Comparison of ENCODE assay signal across 8 mouse cellular contexts in genomic region chr16:34700165-34700827, GRCm38 (mm10). TPM values are rescaled to one million over a fixed set of nuclear protein-coding genes. Genes with fewer than 3 reads are reported as not detected.
DNase-seq lines count a peak whose midpoint lies in the region; ATAC-seq and TF ChIP-seq lines count a peak whose summit lies in the region.

No protein-coding gene starts in this region.

- H3K36me3 ChIP-seq in C2C12 (ENCODE audit: control insufficient read depth, insufficient read depth), result peaks cover 30% of the 10 kb centered on the region
- peaks cover 48% of the 10 kb centered on the region for H3K36me3 ChIP-seq in heart, embryonic 13.5 days
- H3K36me3 ChIP-seq in kidney, embryonic 16.5 days (ENCODE audit: insufficient read depth, low read length), result peaks cover 12% of the 10 kb centered on the region; the same call in 1 of the 2 replicates
- H3K36me3 ChIP-seq in stomach, embryonic 14.5 days (ENCODE audit: control insufficient read depth, insufficient read depth, low read length), result peaks cover 20% of the 10 kb centered on the region; the same call in 1 of the 2 replicates

- no peak for ATAC-seq in heart, embryonic 13.5 days (ENCODE audit: extremely low read depth, insufficient number of reproducible peaks, low FRiP score, low TSS enrichment)
- ATAC-seq in kidney, embryonic 16.5 days (ENCODE audit: low FRiP score, low TSS enrichment), result peak; percentile 54
- ATAC-seq in stomach, embryonic 14.5 days (ENCODE audit: insufficient number of reproducible peaks, insufficient read depth, low FRiP score, low read depth), result peak; percentile 72

- peak; percentile 36 for TF ChIP-seq CTCF in C2C12 (IDR thresholded peaks at IDR 0.05; ENCODE audit: control insufficient read depth, insufficient read depth, insufficient read length)
- TF ChIP-seq CTCF in brain, embryonic 14.5 days (IDR thresholded peaks at IDR 0.05; ENCODE audit: borderline replicate concordance, extremely low read depth, insufficient read depth, insufficient read length), result peak; percentile 81; the same call in 1 of the 2 replicates

- H3K79me3 ChIP-seq in C2C12 (ENCODE audit: low read depth), result no peaks in the 10 kb centered on the region

- H3K9ac ChIP-seq in heart, embryonic 13.5 days, result 0 out of 2 replicates have a peak overlapping the region, but pooled peaks have one; percentile 58
- H3K9ac ChIP-seq in kidney, embryonic 16.5 days (replicated peaks; ENCODE audit: low read length), result no peak overlapping the region
- no peak overlapping the region for H3K9ac ChIP-seq in stomach, embryonic 14.5 days (replicated peaks; ENCODE audit: low read depth, low read length)

- TF ChIP-seq POLR2A in brain, embryonic 14.5 days (IDR thresholded peaks at IDR 0.05; ENCODE audit: borderline replicate concordance, extremely low read depth, insufficient read depth, insufficient read length, poor library complexity, severe bottlenecking), result no peak

- H3K4me3 ChIP-seq in C2C12 (ENCODE audit: insufficient read depth, poor library complexity, severe bottlenecking), result no peak overlapping the region
- no peak overlapping the region for H3K4me3 ChIP-seq in heart, embryonic 13.5 days
- H3K4me3 ChIP-seq in kidney, embryonic 16.5 days (ENCODE audit: low read length), result no peak overlapping the region
- H3K4me3 ChIP-seq in stomach, embryonic 14.5 days (ENCODE audit: low read depth, low read length), result no peak overlapping the region

- no peaks in the 10 kb centered on the region for H3K9me3 ChIP-seq in heart, embryonic 13.5 days
- H3K9me3 ChIP-seq in kidney, embryonic 16.5 days (ENCODE audit: low read length), result no peaks in the 10 kb centered on the region
- no peaks in the 10 kb centered on the region for H3K9me3 ChIP-seq in stomach, embryonic 14.5 days (ENCODE audit: control insufficient read depth, low read depth, low read length)

- peak; percentile 93 for DNase-seq in brain, embryonic 14.5 days (ENCODE audit: low read depth)
- peak; percentile 70 for DNase-seq in fibroblast of lung, adult 2 months (ENCODE audit: low read depth)
- peak; percentile 58 for DNase-seq in liver
- peak; percentile 73 for DNase-seq in naive thymus-derived CD4-positive, alpha-beta T cell, adult 2 months (ENCODE audit: low read depth)

- WGBS in heart, embryonic 13.5 days, result 16% methylated on average over 7 of the region's 7 CpGs
- 20% methylated on average over 7 of the region's 7 CpGs for WGBS in kidney, embryonic 16.5 days
- WGBS in stomach, embryonic 14.5 days, result 16% methylated on average over 7 of the region's 7 CpGs

- H3K27me3 ChIP-seq in C2C12 (ENCODE audit: control insufficient read depth, insufficient read depth, insufficient read length), result no peaks in the 10 kb centered on the region
- H3K27me3 ChIP-seq in heart, embryonic 13.5 days (replicated peaks), result no peaks in the 10 kb centered on the region
- H3K27me3 ChIP-seq in kidney, embryonic 16.5 days (ENCODE audit: insufficient read depth, low read length), result no peaks in the 10 kb centered on the region
- no peaks in the 10 kb centered on the region for H3K27me3 ChIP-seq in stomach, embryonic 14.5 days (ENCODE audit: control insufficient read depth, insufficient read depth, low read length)

- H3K27ac ChIP-seq in heart, embryonic 13.5 days (replicated peaks), result no peak overlapping the region
- no peak overlapping the region for H3K27ac ChIP-seq in kidney, embryonic 16.5 days (ENCODE audit: low read length)
- H3K27ac ChIP-seq in stomach, embryonic 14.5 days (ENCODE audit: low read length), result no peak overlapping the region

- no peaks in the 10 kb centered on the region for H3K79me2 ChIP-seq in C2C12 (ENCODE audit: control insufficient read depth, insufficient read depth)

- no peak overlapping the region for H3ac ChIP-seq in C2C12 (ENCODE audit: control insufficient read depth, insufficient read length, low read depth)

- peaks cover 6% of the 10 kb centered on the region for H3K4me1 ChIP-seq in heart, embryonic 13.5 days
- no peaks in the 10 kb centered on the region for H3K4me1 ChIP-seq in kidney, embryonic 16.5 days (ENCODE audit: insufficient read depth, low read length)
- 0 out of 2 replicates have a peak, but pooled peaks cover 3% of the 10 kb centered on the region for H3K4me1 ChIP-seq in stomach, embryonic 14.5 days (ENCODE audit: control insufficient read depth, insufficient read depth, low read length)

- no peak overlapping the region for H3K4me2 ChIP-seq in heart, embryonic 13.5 days
- H3K4me2 ChIP-seq in kidney, embryonic 16.5 days (replicated peaks; ENCODE audit: low read depth, low read length), result no peak overlapping the region
- H3K4me2 ChIP-seq in stomach, embryonic 14.5 days (replicated peaks; ENCODE audit: low read depth, low read length), result no peak overlapping the region

TF ChIP-seq in C2C12, 6 proteins besides CTCF, POLR2A, EP300 and RAD21:
- TF ChIP-seq MAX (IDR thresholded peaks at IDR 0.05) (no peak), FOSL1 (IDR thresholded peaks at IDR 0.05; ENCODE audit: insufficient read depth, low read length, poor library complexity, severe bottlenecking) (no peak), MYOD1 (IDR thresholded peaks at IDR 0.05; ENCODE audit: control insufficient read depth, insufficient read length, low read depth) (no peak), USF1 (IDR thresholded peaks at IDR 0.05; ENCODE audit: low read depth) (no peak), CEBPB (IDR thresholded peaks at IDR 0.05; ENCODE audit: low read depth) (no peak), MYOG (IDR thresholded peaks at IDR 0.05; ENCODE audit: control insufficient read depth, extremely low read depth, insufficient read length) (no peak)

RNA-seq across cellular contexts. Expression of gene Ccdc14, which starts 9.9 kb away (rescaled TPM):
- 2.1 TPM for polyA plus RNA-seq in C2C12 (2012; fragmentation: generic; extraction: Trizol)
- 7.1 and 7.9 TPM in 2 replicates for polyA plus RNA-seq in brain, embryonic 14.5 days (2012; rRNA removed)
- polyA plus RNA-seq in heart, embryonic 13.5 days (2015; fragmentation: Nextera tagmentation; extraction: Ambion mirVana), result 4.9 and 5.5 TPM in 2 replicates
- polyA plus RNA-seq in kidney, embryonic 16.5 days (2015; fragmentation: Nextera tagmentation; extraction: Ambion mirVana), result 6.5 and 6.9 TPM in 2 replicates
- polyA plus RNA-seq in stomach, embryonic 14.5 days (2014; fragmentation: Nextera tagmentation; extraction: Ambion mirVana), result 8.1 and 8.5 TPM in 2 replicates

RNA-seq across cellular contexts. Expression of gene Mylk, which starts 44.7 kb away (rescaled TPM):
- 0.23 TPM for polyA plus RNA-seq in C2C12 (2012; fragmentation: generic; extraction: Trizol)
- 5.7 and 8.9 TPM in 2 replicates for polyA plus RNA-seq in brain, embryonic 14.5 days (2012; rRNA removed)
- 8.9 and 9.1 TPM in 2 replicates for polyA plus RNA-seq in heart, embryonic 13.5 days (2015; fragmentation: Nextera tagmentation; extraction: Ambion mirVana)
- polyA plus RNA-seq in kidney, embryonic 16.5 days (2015; fragmentation: Nextera tagmentation; extraction: Ambion mirVana), result 71.2 and 110 TPM in 2 replicates
- polyA plus RNA-seq in stomach, embryonic 14.5 days (2014; fragmentation: Nextera tagmentation; extraction: Ambion mirVana), result 262 and 303 TPM in 2 replicates

RNA-seq across cellular contexts. Expression of gene Ropn1, which starts 50.6 kb away (rescaled TPM):
- not detected for polyA plus RNA-seq in C2C12 (2012; fragmentation: generic; extraction: Trizol)
- not detected in 2 replicates for polyA plus RNA-seq in brain, embryonic 14.5 days (2012; rRNA removed)
- polyA plus RNA-seq in heart, embryonic 13.5 days (2015; fragmentation: Nextera tagmentation; extraction: Ambion mirVana), result 0.45 and 1.0 TPM in 2 replicates
- not detected in 2 replicates for polyA plus RNA-seq in kidney, embryonic 16.5 days (2015; fragmentation: Nextera tagmentation; extraction: Ambion mirVana)
- polyA plus RNA-seq in stomach, embryonic 14.5 days (2014; fragmentation: Nextera tagmentation; extraction: Ambion mirVana), result not detected in 2 replicates
